Mouse (Mus musculus) liver, adult 2 months (tissue): Measurements from ENCODE around the gene Hist1h2ak.
"Not testable (repeated sequence)": the region's sequence is repeated elsewhere in the genome, so short reads cannot be mapped to it uniquely, and the experiment has no call there.

Source experiments
- CTCF ChIP-seq: fragments of 200-500 bp; IDR thresholded peaks from 2 replicates; pipeline ENCODE4 v1.5.1; 2011; ENCODE audit warnings: low read depth, low read length, control low read depth
- POLR2A ChIP-seq: fragments of 200-500 bp; IDR thresholded peaks from 2 replicates; pipeline ENCODE4 v1.6.1; 2011; ENCODE audit warnings: low read length, control low read depth; ENCODE audit not compliant: insufficient read depth; ENCODE audit errors: extremely low read depth

DNA sequence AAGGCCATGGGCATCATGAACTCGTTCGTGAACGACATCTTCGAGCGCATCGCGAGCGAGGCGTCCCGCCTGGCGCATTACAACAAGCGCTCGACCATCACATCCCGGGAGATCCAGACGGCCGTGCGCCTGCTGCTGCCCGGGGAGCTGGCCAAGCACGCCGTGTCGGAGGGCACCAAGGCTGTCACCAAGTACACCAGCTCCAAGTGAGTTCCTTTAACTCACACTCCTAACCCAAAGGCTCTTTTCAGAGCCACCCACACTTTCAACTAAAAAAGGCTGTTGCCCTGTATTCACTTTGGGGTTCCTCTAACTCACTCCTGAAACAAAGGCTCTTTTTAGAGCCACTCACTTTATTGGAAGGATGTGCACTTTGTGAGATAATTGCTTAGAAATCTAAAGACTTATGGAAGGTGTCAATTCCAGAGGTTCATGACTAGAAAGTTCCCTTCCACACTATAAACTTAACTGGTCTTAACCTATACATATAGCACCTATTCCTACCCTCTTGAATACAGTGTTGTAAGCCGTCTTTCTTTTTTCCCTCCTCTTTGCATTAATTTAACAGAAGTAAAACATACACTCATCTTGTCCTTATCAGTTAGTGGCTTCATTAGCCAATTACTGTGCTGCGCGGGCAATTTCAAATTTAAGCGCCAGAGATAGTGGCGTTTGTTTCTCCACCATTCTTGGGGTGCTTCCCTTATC lies 821 bp upstream of the Hist1h2ak start:
- TF ChIP-seq CTCF, POLR2A: not testable (repeated sequence)
